Mouse (Mus musculus) CD4-positive, CD25-positive, alpha-beta regulatory T cell (primary cell): ENCODE measurements around the gene Dnlz. TPM values are rescaled to one million over a fixed set of nuclear protein-coding genes. Genes with fewer than 3 reads are reported as not detected.

ENCODE experiments used
- polyA plus RNA-seq: library from polyadenylated mRNA; unstranded; fragments of 100-300 nt; shearing (Covaris generic); gene quantifications from one replicate; pipeline ENCODE4 v1.2.1, GENCODE M21; 2017

Gene Dnlz
- polyA plus RNA-seq = 20.6 TPM

GRCm38 (mm10) chr2:26351358-26352290 lies at the start of gene Dnlz:
Gene Dnlz, minus strand, starts transcription at chr2:26352110.

GRCm38 (mm10) chr2:26389154-26389690 lies 37.3 kb upstream of the Dnlz start, which contains the start of the genes Entr1 and Pmpca:
Gene Entr1, minus strand, starts transcription at chr2:26389316.
Gene Pmpca, plus strand, starts transcription at chr2:26389339.

GRCm38 (mm10) chr2:26380131-26380771 lies 28.3 kb upstream of the Dnlz start, which contains the start of gene Snapc4:
Gene Snapc4, minus strand, starts transcription at chr2:26380653.

GRCm38 (mm10) chr2:26360772-26361171 lies 8.9 kb upstream of the Dnlz start, which contains the start of gene Card9:
Gene Card9, minus strand, starts transcription at chr2:26360918.

GRCm38 (mm10) chr2:26315072-26315924 lies 36.6 kb downstream of the Dnlz start, which contains the start of gene Gpsm1:
Gene Gpsm1, plus strand, starts transcription at chr2:26315515.

Other genes starting within 250 kb of the Dnlz start
- gene Nacc2, start 228.9 kb downstream of the Dnlz start, polyA plus RNA-seq = 1.3 TPM
- not detected for gene Lhx3, start 143.8 kb downstream of the Dnlz start, polyA plus RNA-seq
- gene Qsox2, start 114.6 kb downstream of the Dnlz start, polyA plus RNA-seq = 11.5 TPM
- 0.05 TPM for gene Ccdc187, start 57.6 kb downstream of the Dnlz start, polyA plus RNA-seq
- 10.5 TPM for gene Gpsm1, start 36.6 kb downstream of the Dnlz start, polyA plus RNA-seq
- gene Card9, start 8.8 kb upstream of the Dnlz start, polyA plus RNA-seq = 3.4 TPM
- gene Snapc4, start 28.5 kb upstream of the Dnlz start, polyA plus RNA-seq = 60.2 TPM
- gene Entr1, start 37.2 kb upstream of the Dnlz start, polyA plus RNA-seq = 174 TPM
- 108 TPM for gene Pmpca, start 37.2 kb upstream of the Dnlz start, polyA plus RNA-seq
- gene Inpp5e, start 57.1 kb upstream of the Dnlz start, polyA plus RNA-seq = 36.5 TPM
- gene Sec16a, start 93.1 kb upstream of the Dnlz start, polyA plus RNA-seq = 54.4 TPM
- gene Notch1, start 164.6 kb upstream of the Dnlz start, polyA plus RNA-seq = 46.3 TPM
- 0.87 TPM for gene Egfl7, start 227.9 kb upstream of the Dnlz start, polyA plus RNA-seq
- not detected for gene Gm20532, start 234.5 kb upstream of the Dnlz start, polyA plus RNA-seq